Comparison of ENCODE assay signal across 8 mouse cellular contexts in genomic region chr8:123948942-123949685, GRCm38 (mm10). TPM values are rescaled to one million over a fixed set of nuclear protein-coding genes. Genes with fewer than 3 reads are reported as not detected.
DNase-seq lines count a peak whose midpoint lies in the region; ATAC-seq lines count a peak whose summit lies in the region.

Nup133 (minus strand) TSS chr8:123949265.

- under 1% methylated on average over 77 of the region's 77 CpGs for WGBS in lung, embryonic 16.5 days

- no peaks in the 10 kb centered on the region for H3K27me3 ChIP-seq in lung, embryonic 16.5 days (ENCODE audit: control insufficient read depth, insufficient read depth, low read depth, low read length)

- H3K9me3 ChIP-seq in lung, embryonic 16.5 days (ENCODE audit: control insufficient read depth, low read length) = no peaks in the 10 kb centered on the region

- peaks cover 15% of the 10 kb centered on the region for H3K36me3 ChIP-seq in lung, embryonic 16.5 days (ENCODE audit: control insufficient read depth, insufficient read depth, low read length)

- H3K27ac ChIP-seq in lung, embryonic 16.5 days (ENCODE audit: low read length) = peak within 1 kb of the TSS; percentile 91

- peak; percentile 91 for DNase-seq in MEL-GATA-1-ER (ENCODE audit: extremely low read depth, low read depth)
- peak; percentile 100 for DNase-seq in cerebellum, adult 8-10 months
- peak; percentile 99 for DNase-seq in forelimb bud, embryonic 11.5 days (ENCODE audit: low read depth, low spot score)
- peak; percentile 99 for DNase-seq in layer of hippocampus, adult 9-10 months (ENCODE audit: low spot score)
- peak; percentile 98 for DNase-seq in ovary, postnatal 10 days (ENCODE audit: low spot score)
- DNase-seq in thymus, postnatal 10 days (ENCODE audit: low spot score in 2 of 2) = peak; percentile 98 to 100

- peaks cover 9% of the 10 kb centered on the region for H3K4me1 ChIP-seq in lung, embryonic 16.5 days (replicated peaks; ENCODE audit: control insufficient read depth, insufficient read depth, low read length)

- peak within 1 kb of the TSS; percentile 99 for H3K4me2 ChIP-seq in lung, embryonic 16.5 days (ENCODE audit: low read depth, low read length)

- peak; percentile 87 to 95 for ATAC-seq in hematopoietic stem cell, adult 5-6 weeks (replicated peaks in 1 of 2; ENCODE audit: insufficient read depth in 1 of 2, low FRiP score in 2 of 2, low TSS enrichment in 1 of 2, low read depth in 1 of 2, poor library complexity in 2 of 2, severe bottlenecking in 2 of 2)
- peak; percentile 91 for ATAC-seq in lung, embryonic 16.5 days (ENCODE audit: low read depth)

- peak within 1 kb of the TSS; percentile 96 for H3K9ac ChIP-seq in lung, embryonic 16.5 days (ENCODE audit: low read length)

- peak within 1 kb of the TSS; percentile 100 for H3K4me3 ChIP-seq in lung, embryonic 16.5 days (ENCODE audit: low read length)

RNA-seq across cellular contexts. Expression of gene Nup133, which starts in this region (rescaled TPM):
- total RNA-seq in hematopoietic stem cell, adult 5-6 weeks (2017) = 24.5 and 26.6 TPM in 2 replicates
- 37.7 and 39.5 TPM in 2 replicates for polyA plus RNA-seq in lung, embryonic 16.5 days (2015; fragmentation: Nextera tagmentation; extraction: Ambion mirVana)

Comparison
In these comparisons a context has a peak if more than half of its experiments do, and no peak if none do; other contexts are left out.
1. Peak in every context shown above with its lines: DNase-seq, ATAC-seq, H3K4me3 ChIP-seq and H3K27ac ChIP-seq.